Mouse (Mus musculus) heart, postnatal 14 days (tissue): Measurements from ENCODE around the gene Il27. TPM values are rescaled to one million over a fixed set of nuclear protein-coding genes. Genes with fewer than 3 reads are reported as not detected.

Experiments
- DNase-seq, 2 experiments: peaks; one replicate each; pipeline ENCODE4 v3.0.0; 2021 to 2022
- intact Hi-C: fragments of 180-260 bp; cut with DNase I; formaldehyde crosslinking; loops from one replicate; pipeline ENCODE4 v1.15.1; 2025
- microRNA-seq, 2 experiments: library from miRNA; unstranded; fragments of <30 nt; microRNA quantifications; one replicate each; pipeline ENCODE4 v1.2.0; 2021 to 2022
- total RNA-seq, 2 experiments: library from RNA; stranded (reverse); gene quantifications; 2 replicates each; pipeline ENCODE4 v1.2.3; 2021

The Il27 gene
- total RNA-seq, 2 experiments from 2014 or later = not detected

- no peak for DNase-seq
- intact Hi-C loops = no loop called here
These were observed 49.1 kb downstream of the Il27 start for GRCm38 (mm10) chr7:126545631-126546030.

GRCm38 (mm10) chr7:126541661-126542060 is 53.1 kb downstream of the Il27 start:
- intact Hi-C loops = no loop called here
- no peak for DNase-seq

Small RNA genes within 50 kb of the gene (microRNA-seq; reads per million reads assigned to microRNA genes)
- gene Mir7059 = 4.6 to 10.7 reads per million in 2 experiments

Other genes starting within 250 kb of the Il27 start
- gene Lat, start 225.4 kb downstream of the Il27 start, total RNA-seq = 10 to 100 TPM in 1 of 2 experiments, 1 to 10 TPM in 1; 2.3 to 13.3 TPM
- 10 to 100 TPM; 36.3 to 38.3 TPM for gene Spns1, start 217.5 kb downstream of the Il27 start, total RNA-seq
- 1 to 10 TPM; 5.4 to 7.1 TPM for gene Nfatc2ip, start 198.2 kb downstream of the Il27 start, total RNA-seq
- under 1 TPM; 0.53 to 0.56 TPM for gene Cd19, start 180.1 kb downstream of the Il27 start, total RNA-seq
- 1 to 10 TPM; 7.7 TPM for gene Rabep2, start 166.2 kb downstream of the Il27 start, total RNA-seq
- gene Atp2a1, start 131.8 kb downstream of the Il27 start, total RNA-seq = under 1 TPM; 0.48 to 0.49 TPM
- gene Sh2b1, start 119.5 kb downstream of the Il27 start, total RNA-seq = 10 to 100 TPM; 44.3 to 44.8 TPM
- 100 to 1,000 TPM; 291 to 309 TPM for gene Tufm, start 107.6 kb downstream of the Il27 start, total RNA-seq
- gene Atxn2l, start 91.5 kb downstream of the Il27 start, total RNA-seq = 10 to 100 TPM; 44.6 to 47.1 TPM
- gene Eif3c, start 28.5 kb downstream of the Il27 start, total RNA-seq = 100 to 1,000 TPM; 138 to 140 TPM
- gene Apobr, start 10.0 kb downstream of the Il27 start, total RNA-seq = 1 to 10 TPM in 1 of 2 experiments, under 1 TPM in 1; 0.65 to 1.7 TPM
- gene Cln3, start 9.1 kb downstream of the Il27 start, total RNA-seq = 10 to 100 TPM; 13.2 to 13.3 TPM
- gene Nupr1, start 35.9 kb upstream of the Il27 start, total RNA-seq = 1 to 10 TPM; 8.7 to 9.2 TPM
- gene Sgf29, start 54.4 kb upstream of the Il27 start, total RNA-seq = 10 to 100 TPM; 24.6 to 28.6 TPM
- 10 to 100 TPM; 38.6 to 43.2 TPM for gene Sult1a1, start 81.5 kb upstream of the Il27 start, total RNA-seq
- gene Bola2, start 100.5 kb upstream of the Il27 start, total RNA-seq = 10 to 100 TPM; 49.2 to 51.2 TPM
- 1 to 10 TPM; 5.7 to 7.7 TPM for gene Slx1b, start 100.8 kb upstream of the Il27 start, total RNA-seq
- 10 to 100 TPM in 1 of 2 experiments, 1 to 10 TPM in 1; 8.8 to 28.1 TPM for gene Coro1a, start 112.8 kb upstream of the Il27 start, total RNA-seq
- gene Mapk3, start 164.7 kb upstream of the Il27 start, total RNA-seq = 10 to 100 TPM; 69.8 to 77.4 TPM
- gene Gdpd3, start 171.4 kb upstream of the Il27 start, total RNA-seq = 1 to 10 TPM; 3.1 to 3.8 TPM
- gene Ypel3, start 182.0 kb upstream of the Il27 start, total RNA-seq = 10 to 100 TPM; 62.9 to 77.1 TPM
- under 1 TPM; 0.44 to 0.62 TPM for gene Tbx6, start 186.5 kb upstream of the Il27 start, total RNA-seq
- gene Ppp4c, start 197.6 kb upstream of the Il27 start, total RNA-seq = 10 to 100 TPM; 38.8 to 49.6 TPM
- gene Fam57b, start 202.7 kb upstream of the Il27 start, total RNA-seq = 10 to 100 TPM; 12.9 to 13.7 TPM
- gene 4930451I11Rik, start 236.7 kb upstream of the Il27 start, total RNA-seq = not detected